Mouse (Mus musculus): Measurements from ENCODE around the gene Skap1. TPM values are rescaled to one million over a fixed set of nuclear protein-coding genes. Genes with fewer than 3 reads are reported as not detected.
A peak's percentile ranks its signal among the peaks of the same experiment; 100 is the strongest.

The Skap1 gene
- polyA plus RNA-seq, 1 experiment from 2014 or later, result 0.35 TPM

DNA sequence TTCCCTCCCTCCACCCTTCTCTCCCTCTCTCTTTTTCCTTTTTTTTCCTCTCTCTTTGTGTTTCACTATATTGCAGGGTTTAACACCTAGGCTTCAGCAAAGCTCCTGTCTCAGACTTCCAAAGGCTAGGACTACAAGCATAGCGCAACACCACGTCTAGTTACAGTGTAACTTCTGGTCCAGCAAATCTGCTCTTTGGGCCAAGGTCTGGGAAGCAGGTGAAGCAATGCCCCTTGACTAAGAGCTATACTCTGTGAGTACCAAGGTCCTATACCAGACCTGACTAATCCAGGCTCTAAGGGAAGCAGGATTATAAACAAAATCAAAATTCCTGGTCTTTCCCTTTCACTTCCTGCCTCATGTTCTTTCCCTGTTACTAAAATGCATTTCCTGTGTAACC is 35.3 kb upstream of the Skap1 start:
- DNase-seq, result peak; percentile 43
- Histone ChIP-seq H3K9ac (replicated peaks) (no peak overlapping the region), H3K27me3 (ENCODE audit: insufficient read depth, low read length) (no peaks in the 10 kb centered on the region), H3K4me2 (ENCODE audit: low read depth, low read length) (no peak overlapping the region), H3K4me1 (ENCODE audit: insufficient read depth) (peaks cover 11% of the 10 kb centered on the region; the same call in 1 of the 2 replicates), H3K4me3 (ENCODE audit: low read depth, low read length) (no peak overlapping the region), H3K36me3 (replicated peaks; ENCODE audit: insufficient read depth, low read length) (no peaks in the 10 kb centered on the region), H3K9me3 (ENCODE audit: low read length) (no peaks in the 10 kb centered on the region), H3K27ac (ENCODE audit: low read depth) (no peak overlapping the region)
- ATAC-seq, result peak; percentile 98
- 53% methylated on average over 2 of the region's 2 CpGs for WGBS (ENCODE audit: insufficient replicate concordance)
- TF ChIP-seq CTCF (IDR thresholded peaks at IDR 0.05; ENCODE audit: low read depth) (no peak), EP300 (IDR thresholded peaks at IDR 0.05; ENCODE audit: low read depth) (no peak)

DNA sequence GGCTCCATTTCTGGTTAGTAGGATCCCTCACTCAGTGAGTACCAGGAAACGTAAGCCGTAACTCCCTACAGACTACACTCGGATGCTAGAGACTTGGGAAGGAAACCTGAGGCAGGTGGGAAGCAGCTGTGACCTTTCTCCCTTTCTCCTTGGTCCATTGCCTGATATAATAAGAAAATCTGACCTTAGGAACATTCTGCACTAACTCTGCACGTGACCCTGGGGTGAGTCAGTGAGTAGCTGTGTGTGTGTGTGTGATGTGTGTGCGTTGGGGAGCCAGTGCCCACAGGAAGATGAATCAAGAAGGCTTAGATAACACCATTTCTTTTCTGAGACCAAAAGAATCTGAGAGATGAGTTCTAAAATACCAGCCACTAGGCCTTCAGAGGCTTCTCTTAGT is 34.5 kb upstream of the Skap1 start:
- DNase-seq, result no peak
- ATAC-seq, result no peak
- Histone ChIP-seq H3K4me3 (ENCODE audit: low read depth, low read length) (no peak overlapping the region), H3K9ac (replicated peaks) (no peak overlapping the region), H3K9me3 (ENCODE audit: low read length) (no peaks in the 10 kb centered on the region), H3K27ac (ENCODE audit: low read depth) (no peak overlapping the region), H3K4me2 (ENCODE audit: low read depth, low read length) (no peak overlapping the region), H3K27me3 (ENCODE audit: insufficient read depth, low read length) (no peaks in the 10 kb centered on the region), H3K4me1 (ENCODE audit: insufficient read depth) (peaks cover 11% of the 10 kb centered on the region; the same call in 1 of the 2 replicates), H3K36me3 (replicated peaks; ENCODE audit: insufficient read depth, low read length) (no peaks in the 10 kb centered on the region)
- WGBS (ENCODE audit: insufficient replicate concordance), result 48% methylated on average over 5 of the region's 5 CpGs
- no peak for TF ChIP-seq CTCF (IDR thresholded peaks at IDR 0.05; ENCODE audit: low read depth)
- TF ChIP-seq EP300 (IDR thresholded peaks at IDR 0.05; ENCODE audit: low read depth), result no peak

DNA sequence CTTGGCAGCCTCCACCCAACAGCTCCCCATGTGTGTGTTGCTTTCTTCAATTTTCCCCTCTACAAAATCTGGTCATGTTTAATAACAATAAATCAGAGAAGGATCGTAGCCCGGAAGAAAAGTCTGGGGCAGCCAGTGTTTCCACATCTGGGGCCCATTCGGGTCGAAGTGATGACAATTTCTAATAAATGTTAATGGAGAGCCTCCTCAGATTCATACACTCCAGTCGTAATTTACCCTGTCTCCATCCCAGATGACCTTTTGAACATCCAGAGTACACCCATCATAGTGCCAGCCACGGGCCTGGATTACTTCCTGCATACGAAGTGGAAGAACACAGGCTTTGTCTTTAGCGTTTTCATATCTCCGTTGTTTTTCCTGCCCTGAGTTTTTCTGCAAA is 32.5 kb upstream of the Skap1 start:
- Histone ChIP-seq H3K27ac (ENCODE audit: low read depth) (no peak overlapping the region), H3K9ac (replicated peaks) (no peak overlapping the region), H3K27me3 (ENCODE audit: insufficient read depth, low read length) (no peaks in the 10 kb centered on the region), H3K4me1 (ENCODE audit: insufficient read depth) (peaks cover 11% of the 10 kb centered on the region; the same call in 1 of the 2 replicates), H3K36me3 (replicated peaks; ENCODE audit: insufficient read depth, low read length) (no peaks in the 10 kb centered on the region), H3K4me3 (ENCODE audit: low read depth, low read length) (no peak overlapping the region), H3K4me2 (ENCODE audit: low read depth, low read length) (no peak overlapping the region), H3K9me3 (ENCODE audit: low read length) (no peaks in the 10 kb centered on the region)
- no peak for DNase-seq
- 67% methylated on average over 9 of the region's 9 CpGs for WGBS (ENCODE audit: insufficient replicate concordance)
- ATAC-seq, result no peak
- TF ChIP-seq CTCF (IDR thresholded peaks at IDR 0.05; ENCODE audit: low read depth), result no peak
- TF ChIP-seq EP300 (IDR thresholded peaks at IDR 0.05; ENCODE audit: low read depth), result no peak

DNA sequence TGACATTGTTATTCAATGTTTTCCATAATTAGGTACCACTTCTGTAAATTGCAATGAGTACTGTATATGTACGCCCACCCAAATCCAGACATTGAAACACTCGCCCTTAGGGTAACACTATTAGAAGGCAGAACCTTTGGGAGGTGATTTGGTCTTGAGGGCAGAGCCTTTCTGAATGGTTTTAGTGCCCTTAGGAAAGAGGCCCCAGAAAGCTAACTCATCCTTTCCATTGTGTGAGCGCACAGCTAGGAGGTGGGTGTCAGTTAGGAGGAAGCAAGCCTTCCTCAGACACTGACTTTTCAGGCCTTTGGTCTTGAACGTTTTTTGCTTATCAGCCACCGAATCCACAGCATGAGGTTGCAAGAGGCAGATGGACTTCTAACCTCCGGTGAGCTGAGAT is 29.5 kb upstream of the Skap1 start:
- H3K4me1 ChIP-seq (ENCODE audit: insufficient read depth), result 0 out of 2 replicates have a peak, but pooled peaks cover 2% of the 10 kb centered on the region
- H3K9me3 ChIP-seq (ENCODE audit: low read length), result no peaks in the 10 kb centered on the region
- TF ChIP-seq EP300 (IDR thresholded peaks at IDR 0.05; ENCODE audit: low read depth) (no peak), CTCF (IDR thresholded peaks at IDR 0.05; ENCODE audit: low read depth) (no peak)
- H3K4me2 ChIP-seq (ENCODE audit: low read depth, low read length), result no peak overlapping the region
- 46% methylated on average over 6 of the region's 6 CpGs for WGBS (ENCODE audit: insufficient replicate concordance)
- H3K27ac ChIP-seq (ENCODE audit: low read depth), result no peak overlapping the region
- DNase-seq (no peak), ATAC-seq (no peak)
- peaks cover 4% of the 10 kb centered on the region; the same call in 1 of the 2 replicates for H3K27me3 ChIP-seq (ENCODE audit: insufficient read depth, low read length)
- H3K9ac ChIP-seq (replicated peaks), result no peak overlapping the region
- no peak overlapping the region for H3K4me3 ChIP-seq (ENCODE audit: low read depth, low read length)
- no peaks in the 10 kb centered on the region for H3K36me3 ChIP-seq (replicated peaks; ENCODE audit: insufficient read depth, low read length)

DNA sequence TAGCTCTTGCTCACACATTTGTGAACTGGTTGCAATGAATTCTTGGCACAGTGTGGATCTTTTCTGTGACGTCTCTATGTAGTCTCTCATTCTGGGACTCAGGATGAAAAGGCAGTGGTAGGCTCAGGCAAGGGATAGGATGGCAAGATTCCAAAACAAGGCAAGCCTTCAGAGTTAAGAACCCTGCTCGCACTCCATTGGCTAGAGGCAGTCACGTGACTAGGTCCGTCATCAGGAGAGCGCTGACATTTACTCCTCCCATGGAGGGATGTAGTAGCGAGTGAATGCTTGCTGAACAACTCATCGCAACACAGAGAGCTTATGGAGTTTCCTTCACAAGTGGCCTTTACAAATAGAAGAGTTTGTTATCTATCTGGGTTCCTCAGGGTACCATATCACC is 27.9 kb upstream of the Skap1 start:
- no peaks in the 10 kb centered on the region for H3K4me1 ChIP-seq (ENCODE audit: insufficient read depth)
- 61% methylated on average over 7 of the region's 7 CpGs for WGBS (ENCODE audit: insufficient replicate concordance)
- DNase-seq (no peak), ATAC-seq (no peak)
- TF ChIP-seq CTCF (IDR thresholded peaks at IDR 0.05; ENCODE audit: low read depth), result no peak
- no peak for TF ChIP-seq EP300 (IDR thresholded peaks at IDR 0.05; ENCODE audit: low read depth)
- no peaks in the 10 kb centered on the region for H3K9me3 ChIP-seq (ENCODE audit: low read length)
- no peak overlapping the region for H3K27ac ChIP-seq (ENCODE audit: low read depth)
- no peak overlapping the region for H3K9ac ChIP-seq (replicated peaks)
- no peak overlapping the region for H3K4me2 ChIP-seq (ENCODE audit: low read depth, low read length)
- no peaks in the 10 kb centered on the region for H3K36me3 ChIP-seq (replicated peaks; ENCODE audit: insufficient read depth, low read length)
- peaks cover 4% of the 10 kb centered on the region; the same call in 1 of the 2 replicates for H3K27me3 ChIP-seq (ENCODE audit: insufficient read depth, low read length)
- no peak overlapping the region for H3K4me3 ChIP-seq (ENCODE audit: low read depth, low read length)

DNA sequence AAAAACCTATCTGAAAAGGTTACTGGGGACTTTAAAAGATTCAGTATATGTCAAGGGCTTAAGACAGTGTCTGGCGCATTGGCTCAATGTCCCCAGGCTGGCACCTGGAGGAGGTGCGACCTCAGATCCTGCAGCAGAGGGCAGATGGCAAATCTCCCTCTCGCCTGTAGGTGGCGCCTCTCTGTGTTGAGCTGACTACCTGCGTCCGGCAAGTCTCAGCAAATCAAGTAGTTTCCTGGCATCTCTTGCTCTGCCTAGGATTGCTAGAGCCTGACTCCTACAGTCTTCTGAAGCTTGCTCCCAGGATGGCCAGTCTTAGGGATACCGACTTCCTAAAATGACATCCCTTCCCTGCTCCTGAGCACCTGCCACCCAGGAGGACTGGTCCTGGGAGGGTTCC is 25.6 kb upstream of the Skap1 start:
- Histone ChIP-seq H3K4me3 (ENCODE audit: low read depth, low read length) (no peak overlapping the region), H3K9ac (replicated peaks) (no peak overlapping the region), H3K9me3 (ENCODE audit: low read length) (no peaks in the 10 kb centered on the region), H3K27ac (ENCODE audit: low read depth) (no peak overlapping the region), H3K4me2 (ENCODE audit: low read depth, low read length) (no peak overlapping the region), H3K27me3 (ENCODE audit: insufficient read depth, low read length) (peaks cover 4% of the 10 kb centered on the region; the same call in 1 of the 2 replicates), H3K36me3 (replicated peaks; ENCODE audit: insufficient read depth, low read length) (no peaks in the 10 kb centered on the region), H3K4me1 (ENCODE audit: insufficient read depth) (no peaks in the 10 kb centered on the region)
- no peak for ATAC-seq
- 5% methylated on average over 7 of the region's 7 CpGs for WGBS (ENCODE audit: insufficient replicate concordance)
- peak; percentile 82 for TF ChIP-seq CTCF (IDR thresholded peaks at IDR 0.05; ENCODE audit: low read depth)
- TF ChIP-seq EP300 (IDR thresholded peaks at IDR 0.05; ENCODE audit: low read depth), result no peak
- peak; percentile 60 for DNase-seq

All from liver, postnatal 0 days (tissue).